Mouse (Mus musculus) hindbrain, embryonic 12.5 days (tissue): ENCODE data around the gene Thada. TPM values are rescaled to one million over a fixed set of nuclear protein-coding genes. Genes with fewer than 3 reads are reported as not detected.

Source experiments
- ATAC-seq: fragments of 200-750 bp; cut with Nextera tagmentation; 2 replicates; pipeline ENCODE4 v1.8.0; 2017; ENCODE audit warnings: moderate TSS enrichment; ENCODE audit not compliant: low FRiP score
- H3K27ac ChIP-seq: fragments of 300-500 bp; sonication (generic); 2 replicates; pipeline ENCODE4 v1.5.1; 2016; ENCODE audit warnings: mild to moderate bottlenecking
- H3K27me3 ChIP-seq: fragments of 300-500 bp; sonication (generic); 2 replicates; pipeline ENCODE4 v1.6.1; 2016; ENCODE audit warnings: mild to moderate bottlenecking
- H3K36me3 ChIP-seq: fragments of 300-500 bp; sonication (generic); 2 replicates; pipeline ENCODE4 v1.6.1; 2016; ENCODE audit warnings: mild to moderate bottlenecking
- H3K4me1 ChIP-seq: fragments of 300-500 bp; sonication (generic); 2 replicates; pipeline ENCODE4 v1.6.1; 2016
- H3K4me2 ChIP-seq: fragments of 300-500 bp; sonication (generic); replicated peaks from 2 replicates; pipeline ENCODE4 v1.6.1; 2016; ENCODE audit warnings: mild to moderate bottlenecking
- H3K4me3 ChIP-seq: fragments of 300-500 bp; sonication (generic); 2 replicates; pipeline ENCODE4 v1.5.1; 2016; ENCODE audit warnings: mild to moderate bottlenecking
- H3K9ac ChIP-seq: fragments of 300-500 bp; sonication (generic); 2 replicates; pipeline ENCODE4 v1.6.1; 2016; ENCODE audit warnings: mild to moderate bottlenecking, moderate library complexity
- H3K9me3 ChIP-seq: fragments of 300-500 bp; sonication (generic); replicated peaks from 2 replicates; pipeline ENCODE4 v1.6.1; 2016; ENCODE audit warnings: mild to moderate bottlenecking
- WGBS: fragments of 180-500 bp; shearing (Covaris S2); methylation state at CpG from one replicate; pipeline ENCODE4 v1.1.7; 2016; 5-methylcytosine and 5-hydroxymethylcytosine counted together
- polyA plus RNA-seq: library from polyadenylated mRNA; unstranded; fragments of >200 nt; fragmentation: Nextera tagmentation; extraction: Ambion mirVana; gene quantifications from 2 replicates; pipeline ENCODE4 v1.2.1, GENCODE M21; 2016

Thada gene
- polyA plus RNA-seq, 1 experiment from 2014 or later: 9.9 TPM

GRCm38 (mm10) chr17:84431991-84432390 lies 34.0 kb downstream of the Thada start:
- H3K4me1 ChIP-seq: no peaks in the 10 kb centered on the region
- no peak overlapping the region for H3K4me3 ChIP-seq
- 79% methylated on average over 5 of the region's 5 CpGs for whole genome bisulfite sequencing
- ATAC-seq: no peak
- H3K9me3 ChIP-seq: no peaks in the 10 kb centered on the region
- H3K36me3 ChIP-seq: peaks cover 66% of the 10 kb centered on the region
- no peak overlapping the region for H3K9ac ChIP-seq
- no peak overlapping the region for H3K27ac ChIP-seq
- H3K4me2 ChIP-seq: no peak overlapping the region
- H3K27me3 ChIP-seq: no peaks in the 10 kb centered on the region

- Histone ChIP-seq H3K4me3 (no peak overlapping the region), H3K27me3 (no peaks in the 10 kb centered on the region), H3K9ac (no peak overlapping the region), H3K4me2 (no peak overlapping the region), H3K36me3 (peaks cover 59% of the 10 kb centered on the region), H3K4me1 (peaks cover 3% of the 10 kb centered on the region; the same call in 1 of the 2 replicates), H3K9me3 (no peaks in the 10 kb centered on the region), H3K27ac (no peak overlapping the region)
- WGBS: 96% methylated on average over 1 of the region's 1 CpGs
- no peak for ATAC-seq
Measured at GRCm38 (mm10) chr17:84424258-84424657, 41.7 kb downstream of the Thada start.

GRCm38 (mm10) chr17:84422916-84423315 lies 43.1 kb downstream of the Thada start:
- 83% methylated on average over 8 of the region's 8 CpGs for WGBS
- no peak overlapping the region for H3K4me2 ChIP-seq
- no peaks in the 10 kb centered on the region for H3K9me3 ChIP-seq
- H3K36me3 ChIP-seq: peaks cover 47% of the 10 kb centered on the region
- ATAC-seq: no peak
- H3K9ac ChIP-seq: no peak overlapping the region
- no peaks in the 10 kb centered on the region for H3K27me3 ChIP-seq
- H3K27ac ChIP-seq: no peak overlapping the region
- no peak overlapping the region for H3K4me3 ChIP-seq
- H3K4me1 ChIP-seq: peaks cover 3% of the 10 kb centered on the region; the same call in 1 of the 2 replicates

- 77% methylated on average over 4 of the region's 4 CpGs for WGBS
- Histone ChIP-seq H3K36me3 (peaks cover 42% of the 10 kb centered on the region), H3K27me3 (no peaks in the 10 kb centered on the region), H3K27ac (no peak overlapping the region), H3K9me3 (no peaks in the 10 kb centered on the region), H3K4me1 (peaks cover 3% of the 10 kb centered on the region; the same call in 1 of the 2 replicates), H3K9ac (no peak overlapping the region), H3K4me3 (no peak overlapping the region), H3K4me2 (no peak overlapping the region)
- no peak for ATAC-seq
Measured at GRCm38 (mm10) chr17:84422001-84422785, 43.8 kb downstream of the Thada start.

- no peak overlapping the region for H3K4me2 ChIP-seq
- ATAC-seq: no peak
- no peaks in the 10 kb centered on the region for H3K27me3 ChIP-seq
- no peak overlapping the region for H3K4me3 ChIP-seq
- no peaks in the 10 kb centered on the region for H3K9me3 ChIP-seq
- no peak overlapping the region for H3K27ac ChIP-seq
- H3K36me3 ChIP-seq: peaks cover 35% of the 10 kb centered on the region
- H3K4me1 ChIP-seq: peaks cover 3% of the 10 kb centered on the region; the same call in 1 of the 2 replicates
- no peak overlapping the region for H3K9ac ChIP-seq
- WGBS: 89% methylated on average over 4 of the region's 4 CpGs
Measured at GRCm38 (mm10) chr17:84421042-84421441, 45.0 kb downstream of the Thada start.

- WGBS: 84% methylated on average over 3 of the region's 3 CpGs
- ATAC-seq: no peak
- Histone ChIP-seq H3K4me2 (no peak overlapping the region), H3K27me3 (no peaks in the 10 kb centered on the region), H3K4me1 (peaks cover 3% of the 10 kb centered on the region; the same call in 1 of the 2 replicates), H3K36me3 (peaks cover 28% of the 10 kb centered on the region), H3K4me3 (no peak overlapping the region), H3K27ac (peak overlapping the region; percentile 30; the same call in 1 of the 2 replicates), H3K9ac (0 out of 2 replicates have a peak overlapping the region, but pooled peaks have one; percentile 4), H3K9me3 (no peaks in the 10 kb centered on the region)
Measured at GRCm38 (mm10) chr17:84420276-84420639, 45.7 kb downstream of the Thada start.

GRCm38 (mm10) chr17:84419326-84420275 lies 46.4 kb downstream of the Thada start:
- Histone ChIP-seq H3K4me3 (no peak overlapping the region), H3K36me3 (peaks cover 22% of the 10 kb centered on the region), H3K4me2 (no peak overlapping the region), H3K27ac (peak overlapping the region; percentile 30; the same call in 1 of the 2 replicates), H3K27me3 (no peaks in the 10 kb centered on the region), H3K9me3 (no peaks in the 10 kb centered on the region), H3K9ac (no peak overlapping the region), H3K4me1 (peaks cover 3% of the 10 kb centered on the region; the same call in 1 of the 2 replicates)
- 79% methylated on average over 11 of the region's 11 CpGs for WGBS
- no peak for ATAC-seq

GRCm38 (mm10) chr17:84415936-84416335 lies 50.1 kb downstream of the Thada start:
- H3K36me3 ChIP-seq: peaks cover 13% of the 10 kb centered on the region
- 82% methylated on average over 3 of the region's 3 CpGs for WGBS

GRCm38 (mm10) chr17:84408731-84409130 lies 57.3 kb downstream of the Thada start:
- H3K27ac ChIP-seq: no peak overlapping the region
- H3K27me3 ChIP-seq: no peaks in the 10 kb centered on the region
- peaks cover 6% of the 10 kb centered on the region; the same call in 1 of the 2 replicates for H3K36me3 ChIP-seq
- no peak overlapping the region for H3K4me3 ChIP-seq
- H3K4me2 ChIP-seq: no peak overlapping the region
- H3K9ac ChIP-seq: no peak overlapping the region
- H3K9me3 ChIP-seq: no peaks in the 10 kb centered on the region
- no peaks in the 10 kb centered on the region for H3K4me1 ChIP-seq
- no peak for ATAC-seq
- 84% methylated on average over 1 of the region's 1 CpGs for WGBS

More at GRCm38 (mm10) chr17:84415936-84416335, 50.1 kb downstream of the Thada start:
- Histone ChIP-seq H3K27me3 (no peaks in the 10 kb centered on the region), H3K4me2 (no peak overlapping the region), H3K4me3 (no peak overlapping the region), H3K27ac (no peak overlapping the region), H3K4me1 (peaks cover 3% of the 10 kb centered on the region; the same call in 1 of the 2 replicates), H3K9me3 (no peaks in the 10 kb centered on the region), H3K9ac (no peak overlapping the region)
- ATAC-seq: no peak

- H3K9ac ChIP-seq: no peak overlapping the region
- H3K4me1 ChIP-seq: no peaks in the 10 kb centered on the region
- H3K27me3 ChIP-seq: no peaks in the 10 kb centered on the region
- no peak overlapping the region for H3K4me2 ChIP-seq
- no peak for ATAC-seq
- H3K27ac ChIP-seq: no peak overlapping the region
- WGBS: 85% methylated on average over 6 of the region's 6 CpGs
- no peaks in the 10 kb centered on the region for H3K36me3 ChIP-seq
- H3K4me3 ChIP-seq: no peak overlapping the region
- H3K9me3 ChIP-seq: no peaks in the 10 kb centered on the region
Measured at GRCm38 (mm10) chr17:84405616-84406015, 60.4 kb downstream of the Thada start.

- Histone ChIP-seq H3K4me1 (no peaks in the 10 kb centered on the region), H3K4me2 (no peak overlapping the region), H3K27ac (no peak overlapping the region), H3K27me3 (no peaks in the 10 kb centered on the region), H3K9me3 (no peaks in the 10 kb centered on the region), H3K4me3 (no peak overlapping the region), H3K9ac (no peak overlapping the region), H3K36me3 (peaks cover 12% of the 10 kb centered on the region; the same call in 1 of the 2 replicates)
- WGBS: 94% methylated on average over 5 of the region's 5 CpGs
- ATAC-seq: no peak
Measured at GRCm38 (mm10) chr17:84401796-84402195, 64.2 kb downstream of the Thada start.

- H3K27ac ChIP-seq: no peak overlapping the region
- no peak overlapping the region for H3K9ac ChIP-seq
- H3K27me3 ChIP-seq: no peaks in the 10 kb centered on the region
- H3K4me1 ChIP-seq: no peaks in the 10 kb centered on the region
- H3K36me3 ChIP-seq: peaks cover 15% of the 10 kb centered on the region; the same call in 1 of the 2 replicates
- no peak overlapping the region for H3K4me2 ChIP-seq
- WGBS: 94% methylated on average over 6 of the region's 6 CpGs
- H3K9me3 ChIP-seq: no peaks in the 10 kb centered on the region
- no peak overlapping the region for H3K4me3 ChIP-seq
- no peak for ATAC-seq
Measured at GRCm38 (mm10) chr17:84399431-84399830, 66.6 kb downstream of the Thada start.
